Mouse (Mus musculus) MEL (cell line): ENCODE measurements around the gene Adprhl1. TPM values are rescaled to one million over a fixed set of nuclear protein-coding genes. Genes with fewer than 3 reads are reported as not detected.

Experiments used
- DNase-seq: peaks from one replicate; pipeline ENCODE4 v3.0.0; 2011; ENCODE audit warnings: low read depth, low spot score
- H3K27ac ChIP-seq: 2 replicates; pipeline ENCODE4 v1.5.1; 2012; ENCODE audit warnings: low read depth, mild to moderate bottlenecking, control low read depth, low read length, moderate library complexity; ENCODE audit not compliant: control insufficient read depth
- H3K27me3 ChIP-seq, 2 experiments: fragments of 150-350 bp in 1 of 2; sonication (generic) in 1 of 2; 2 replicates each; pipeline ENCODE4 v1.6.1; 2012; ENCODE audit warnings: low read length in 2 of 2, mild to moderate bottlenecking in 2 of 2, improper control_type of control experiment in 1 of 2, moderate library complexity in 1 of 2; ENCODE audit not compliant: insufficient read depth in 2 of 2, control insufficient read depth in 1 of 2
- H3K36me3 ChIP-seq, 2 experiments: 2 replicates each; pipeline ENCODE4 v1.6.1; 2012 to 2014; ENCODE audit warnings: low read length in 2 of 2, improper control_type of control experiment in 1 of 2, inconsistent platforms in 1 of 2, mild to moderate bottlenecking in 1 of 2; ENCODE audit not compliant: insufficient read depth in 2 of 2, control insufficient read depth in 1 of 2
- H3K4me1 ChIP-seq, 2 experiments: fragments of 150-350 bp in 1 of 2; sonication (generic) in 1 of 2; 2 replicates each; pipeline ENCODE4 v1.6.1; 2012; ENCODE audit warnings: low read length in 2 of 2, improper control_type of control experiment in 1 of 2, mild to moderate bottlenecking in 1 of 2; ENCODE audit not compliant: insufficient read depth in 2 of 2, control insufficient read depth in 1 of 2
- H3K4me3 ChIP-seq, 2 experiments: fragments of 150-350 bp in 1 of 2; sonication (generic) in 1 of 2; 2 replicates each; pipeline ENCODE4 v1.5.1; 2012; ENCODE audit warnings: low read depth in 2 of 2, low read length in 2 of 2, mild to moderate bottlenecking in 2 of 2, moderate library complexity in 2 of 2, control low read depth in 1 of 2, improper control_type of control experiment in 1 of 2; ENCODE audit not compliant: control insufficient read depth in 1 of 2, insufficient read depth in 1 of 2
- H3K79me2 ChIP-seq: 2 replicates; pipeline ENCODE4 v1.6.1; 2012; ENCODE audit warnings: mild to moderate bottlenecking, low read length, moderate library complexity; ENCODE audit not compliant: control insufficient read depth, poor library complexity, insufficient read depth
- H3K9ac ChIP-seq: 2 replicates; pipeline ENCODE4 v1.6.1; 2012; ENCODE audit warnings: low read depth, mild to moderate bottlenecking, control low read depth, low read length, moderate library complexity; ENCODE audit not compliant: control insufficient read depth, poor library complexity, severe bottlenecking
- H3K9me3 ChIP-seq: fragments of 150-350 bp; sonication (generic); replicated peaks from 2 replicates; pipeline ENCODE4 v1.6.1; 2012; ENCODE audit warnings: mild to moderate bottlenecking, low read length, improper control_type of control experiment, moderate library complexity; ENCODE audit not compliant: insufficient read depth
- CHD2 ChIP-seq: IDR thresholded peaks from 2 replicates; pipeline ENCODE4 v1.6.1; 2011; ENCODE audit warnings: low read length, improper control_type of control experiment
- CTCF ChIP-seq, 3 experiments: IDR thresholded peaks in 2 of 3; conservative IDR thresholded peaks in 1 of 3; 2 replicates each; pipeline ENCODE4 v1.5.1; 2011 to 2012; ENCODE audit warnings: low read length in 3 of 3, low read depth in 2 of 3, mild to moderate bottlenecking in 2 of 3, improper control_type of control experiment in 1 of 3, inconsistent platforms in 1 of 3, mixed read lengths in 1 of 3, moderate library complexity in 1 of 3; ENCODE audit not compliant: control insufficient read depth in 1 of 3, insufficient read depth in 1 of 3, poor library complexity in 1 of 3, severe bottlenecking in 1 of 3
- EP300 ChIP-seq, 2 experiments: IDR thresholded peaks; 2 replicates each; pipeline ENCODE4 v1.6.1; 2011; ENCODE audit warnings: improper control_type of control experiment in 2 of 2, low read length in 2 of 2, low read depth in 1 of 2, mild to moderate bottlenecking in 1 of 2
- GABPA ChIP-seq: IDR thresholded peaks from 2 replicates; pipeline ENCODE4 v1.6.1; 2012; ENCODE audit warnings: low read depth, mild to moderate bottlenecking, inconsistent platforms, low read length, improper control_type of control experiment, moderate library complexity
- GATA1 ChIP-seq: IDR thresholded peaks from 2 replicates; pipeline ENCODE4 v1.6.1; 2011; ENCODE audit warnings: low read depth, low read length, improper control_type of control experiment
- HCFC1 ChIP-seq: IDR thresholded peaks from 2 replicates; pipeline ENCODE4 v1.6.1; 2012; ENCODE audit warnings: low read depth, mild to moderate bottlenecking, inconsistent platforms, low read length, improper control_type of control experiment, moderate library complexity
- KAT2A ChIP-seq: conservative IDR thresholded peaks from 2 replicates; pipeline ENCODE4 v1.6.1; 2012; ENCODE audit warnings: low read depth, low read length, improper control_type of control experiment, inconsistent platforms
- MAFK ChIP-seq: IDR thresholded peaks from 2 replicates; pipeline ENCODE4 v1.6.1; 2011; ENCODE audit warnings: low read depth, mild to moderate bottlenecking, low read length, improper control_type of control experiment, borderline replicate concordance
- MAZ ChIP-seq: IDR thresholded peaks from 2 replicates; pipeline ENCODE4 v1.6.1; 2012; ENCODE audit warnings: low read depth, mild to moderate bottlenecking, inconsistent platforms, low read length, improper control_type of control experiment
- MEF2A ChIP-seq: IDR thresholded peaks from 2 replicates; pipeline ENCODE4 v1.6.1; 2014; ENCODE audit warnings: low read depth, mild to moderate bottlenecking, inconsistent platforms, low read length, improper control_type of control experiment; ENCODE audit not compliant: poor library complexity, insufficient replicate concordance, severe bottlenecking; ENCODE audit errors: extremely low read depth
- MYB ChIP-seq: IDR thresholded peaks from 2 replicates; pipeline ENCODE4 v1.6.1; 2011; ENCODE audit warnings: mild to moderate bottlenecking, low read depth, low read length, improper control_type of control experiment
- NELFE ChIP-seq: IDR thresholded peaks from 2 replicates; pipeline ENCODE4 v1.6.1; 2011; ENCODE audit warnings: low read depth, low read length, improper control_type of control experiment
- POLR2A ChIP-seq, 2 experiments: IDR thresholded peaks; 2 replicates each; pipeline ENCODE4 v1.6.1; 2011 to 2012; ENCODE audit warnings: low read length in 2 of 2, mild to moderate bottlenecking in 2 of 2, control low read depth in 1 of 2, improper control_type of control experiment in 1 of 2, low read depth in 1 of 2, moderate library complexity in 1 of 2; ENCODE audit not compliant: control insufficient read depth in 1 of 2, insufficient read depth in 1 of 2, poor library complexity in 1 of 2
- RAD21 ChIP-seq: IDR thresholded peaks from 2 replicates; pipeline ENCODE4 v1.6.1; 2011; ENCODE audit warnings: mild to moderate bottlenecking, low read depth, low read length, improper control_type of control experiment
- SMC3 ChIP-seq: IDR thresholded peaks from 2 replicates; pipeline ENCODE4 v1.6.1; 2011; ENCODE audit warnings: low read depth, low read length, improper control_type of control experiment
- TAL1 ChIP-seq: IDR thresholded peaks from 2 replicates; pipeline ENCODE4 v1.6.1; 2012; ENCODE audit warnings: mild to moderate bottlenecking, inconsistent platforms, low read length, moderate library complexity, mixed read lengths
- USF1 ChIP-seq: IDR thresholded peaks from 2 replicates; pipeline ENCODE4 v1.6.1; 2014; ENCODE audit warnings: low read depth, mild to moderate bottlenecking, inconsistent platforms, low read length, improper control_type of control experiment, moderate library complexity
- USF2 ChIP-seq, 2 experiments: IDR thresholded peaks; 2 replicates each; pipeline ENCODE4 v1.6.1; 2011 to 2012; ENCODE audit warnings: improper control_type of control experiment in 2 of 2, low read length in 2 of 2, borderline replicate concordance in 1 of 2, inconsistent platforms in 1 of 2, low read depth in 1 of 2, mild to moderate bottlenecking in 1 of 2; ENCODE audit not compliant: insufficient read depth in 1 of 2
- polyA plus RNA-seq, 2 experiments: library from polyadenylated mRNA; stranded (reverse) in 1 of 2; unstranded in 1 of 2; fragments of >175 nt in 1 of 2; fragments of >200 nt in 1 of 2; gene quantifications; 2 replicates each; pipeline versions ENCODE4 v1.2.1 to v1.2.4; 2012; ENCODE audit warnings: low replicate concordance in 2 of 2, low read depth in 1 of 2; ENCODE audit not compliant: insufficient read length in 2 of 2, insufficient read depth in 1 of 2, missing spikeins in 1 of 2
- total RNA-seq: library from RNA; depleted of rRNA; stranded (reverse); fragments of 300-350 nt; gene quantifications from 2 replicates; pipeline ENCODE4 v1.2.3, GENCODE M21; 2012; rRNA removed

The Adprhl1 gene
- total and polyA plus RNA-seq, 3 experiments: not detected

DNA sequence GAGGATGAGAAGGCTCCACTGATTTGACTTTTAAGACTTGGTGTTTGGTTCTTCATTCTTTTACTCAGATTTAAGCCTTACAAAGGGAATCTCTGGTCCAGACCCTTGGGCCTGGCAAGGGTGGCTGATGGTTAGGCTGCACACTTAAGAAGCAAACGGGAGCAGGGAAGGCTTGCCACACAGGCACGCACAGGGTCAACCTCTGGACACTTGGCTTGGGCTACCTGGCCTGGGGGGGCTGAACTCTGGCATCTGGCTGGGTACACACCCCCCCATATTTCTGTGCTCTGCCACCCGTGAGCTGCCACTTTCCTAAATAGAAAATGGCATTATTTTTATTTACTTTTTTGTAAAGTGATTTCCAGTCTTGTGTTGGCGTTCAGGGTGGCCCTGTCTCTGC, 79.2 kb downstream of the Adprhl1 start (continued):
- TF ChIP-seq CTCF (IDR thresholded peaks at IDR 0.05 in 2 of 3, conservative IDR thresholded peaks at IDR 0.05 in 1 of 3; ENCODE audit: control insufficient read depth in 1 of 3, insufficient read depth in 1 of 3, low read depth in 2 of 3, low read length in 3 of 3, poor library complexity in 1 of 3, severe bottlenecking in 1 of 3) (no peak), MEF2A (no peak), RAD21 (no peak), MYB (no peak), HCFC1 (no peak), NELFE (no peak)
- TF ChIP-seq, all 39 proteins: peak for 0

DNA sequence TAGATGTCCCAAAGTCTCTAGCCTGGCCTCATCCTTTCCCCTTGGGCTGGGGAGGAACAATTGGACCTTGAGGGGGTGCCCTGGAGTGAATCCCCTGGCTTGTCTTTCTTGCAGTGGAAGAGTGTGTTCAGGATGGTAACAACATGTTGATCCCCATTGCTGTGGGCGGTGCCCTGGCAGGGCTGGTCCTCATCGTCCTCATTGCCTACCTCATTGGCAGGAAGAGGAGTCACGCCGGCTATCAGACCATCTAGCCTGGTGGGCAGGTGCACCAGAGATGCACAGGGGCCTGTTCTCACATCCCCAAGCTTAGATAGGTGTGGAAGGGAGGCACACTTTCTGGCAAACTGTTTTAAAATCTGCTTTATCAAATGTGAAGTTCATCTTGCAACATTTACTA, 79.7 kb downstream of the Adprhl1 start:
- no peaks in the 10 kb centered on the region for H3K9me3 ChIP-seq
- H3K27ac ChIP-seq: no peak overlapping the region
- DNase-seq: no peak
- H3K27me3 ChIP-seq: no peaks in the 10 kb centered on the region
- H3K79me2 ChIP-seq: no peaks in the 10 kb centered on the region
- H3K9ac ChIP-seq: no peak overlapping the region
- peaks cover 0 to 35% of the 10 kb centered on the region in 2 experiments; a peak in 2 of 4 replicates for H3K36me3 ChIP-seq
- H3K4me3 ChIP-seq: no peak overlapping the region
- H3K4me1 ChIP-seq: no peaks in the 10 kb centered on the region; a peak in 1 of 4 replicates
- TF ChIP-seq MYB (no peak), SMC3 (no peak), KAT2A (no peak), POLR2A (IDR thresholded peaks at IDR 0.05; ENCODE audit: control insufficient read depth in 1 of 2, insufficient read depth in 1 of 2, low read depth in 1 of 2, low read length in 2 of 2, poor library complexity in 1 of 2) (no peak), MAFK (no peak), GABPA (no peak), USF2 (IDR thresholded peaks at IDR 0.05; ENCODE audit: borderline replicate concordance in 1 of 2, insufficient read depth in 1 of 2, low read depth in 1 of 2, low read length in 2 of 2) (no peak), RAD21 (no peak), CHD2 (no peak), USF1 (no peak), MEF2A (no peak), CTCF (IDR thresholded peaks at IDR 0.05 in 2 of 3, conservative IDR thresholded peaks at IDR 0.05 in 1 of 3; ENCODE audit: control insufficient read depth in 1 of 3, insufficient read depth in 1 of 3, low read depth in 2 of 3, low read length in 3 of 3, poor library complexity in 1 of 3, severe bottlenecking in 1 of 3) (no peak), TAL1 (no peak), GATA1 (no peak), EP300 (IDR thresholded peaks at IDR 0.05; ENCODE audit: low read depth in 1 of 2, low read length in 2 of 2) (no peak), MAZ (no peak)

Other genes with a start within 250 kb of the Adprhl1 start
- gene F7, start 228.1 kb downstream of the Adprhl1 start, total RNA-seq: not detected in 2 replicates
- gene F7, start 228.1 kb downstream of the Adprhl1 start, polyA plus RNA-seq: not detected
- 0.04 TPM in 1 of 2 replicates, not detected in the other for gene F10, start 216.9 kb downstream of the Adprhl1 start, total RNA-seq
- under 1 TPM in 1 of 2 experiments, not detected in 1; 0.03 TPM for gene F10, start 216.9 kb downstream of the Adprhl1 start, polyA plus RNA-seq
- gene Proz, start 193.2 kb downstream of the Adprhl1 start, total RNA-seq: 0.10 and 0.12 TPM in 2 replicates
- under 1 TPM in 1 of 2 experiments, not detected in 1; 0.54 TPM for gene Proz, start 193.2 kb downstream of the Adprhl1 start, polyA plus RNA-seq
- 45.1 and 50.1 TPM in 2 replicates for gene Pcid2, start 148.7 kb downstream of the Adprhl1 start, total RNA-seq
- gene Pcid2, start 148.7 kb downstream of the Adprhl1 start, polyA plus RNA-seq: 10 to 100 TPM; 68.1 to 90.6 TPM
- gene Cul4a, start 148.5 kb downstream of the Adprhl1 start, total RNA-seq: 62.3 and 81.4 TPM in 2 replicates
- 100 to 1,000 TPM in 1 of 2 experiments, 10 to 100 TPM in 1; 56.2 to 131 TPM for gene Cul4a, start 148.5 kb downstream of the Adprhl1 start, polyA plus RNA-seq
- 191 and 205 TPM in 2 replicates for gene Lamp1, start 95.0 kb downstream of the Adprhl1 start, total RNA-seq
- gene Lamp1, start 95.0 kb downstream of the Adprhl1 start, polyA plus RNA-seq: 100 to 1,000 TPM; 109 to 233 TPM
- 8.2 and 11.9 TPM in 2 replicates for gene Grtp1, start 53.5 kb downstream of the Adprhl1 start, total RNA-seq
- 10 to 100 TPM in 1 of 2 experiments, not detected in 1; 15.1 TPM for gene Grtp1, start 53.5 kb downstream of the Adprhl1 start, polyA plus RNA-seq
- 15.3 and 19.9 TPM in 2 replicates for gene Dcun1d2, start 34.0 kb upstream of the Adprhl1 start, total RNA-seq
- 10 to 100 TPM in 1 of 2 experiments, not detected in 1; 19.1 TPM for gene Dcun1d2, start 34.0 kb upstream of the Adprhl1 start, polyA plus RNA-seq
- 9.3 and 11.8 TPM in 2 replicates for gene Tmco3, start 34.0 kb upstream of the Adprhl1 start, total RNA-seq
- 10 to 100 TPM in 1 of 2 experiments, not detected in 1; 20.3 TPM for gene Tmco3, start 34.0 kb upstream of the Adprhl1 start, polyA plus RNA-seq
- gene Tfdp1, start 84.6 kb upstream of the Adprhl1 start, total RNA-seq: 214 and 256 TPM in 2 replicates
- gene Tfdp1, start 84.6 kb upstream of the Adprhl1 start, polyA plus RNA-seq: 100 to 1,000 TPM; 143 to 331 TPM
- gene Atp4b, start 142.7 kb upstream of the Adprhl1 start, total RNA-seq: 0.08 TPM in 1 of 2 replicates, not detected in the other
- gene Atp4b, start 142.7 kb upstream of the Adprhl1 start, polyA plus RNA-seq: under 1 TPM in 1 of 2 experiments, not detected in 1; 0.14 TPM
- under 0.01 TPM in 1 of 2 replicates, not detected in the other for gene Grk1, start 150.9 kb upstream of the Adprhl1 start, total RNA-seq
- under 1 TPM in 1 of 2 experiments, not detected in 1; 0.03 TPM for gene Grk1, start 150.9 kb upstream of the Adprhl1 start, polyA plus RNA-seq
- gene Tmem255b, start 181.0 kb upstream of the Adprhl1 start, total RNA-seq: not detected in 2 replicates
- gene Tmem255b, start 181.0 kb upstream of the Adprhl1 start, polyA plus RNA-seq: not detected
- gene Gas6, start 240.3 kb upstream of the Adprhl1 start, total RNA-seq: not detected in 2 replicates
- gene Gas6, start 240.3 kb upstream of the Adprhl1 start, polyA plus RNA-seq: not detected